Mouse (Mus musculus): Measurements from ENCODE around the gene Aanat.
"Not testable (repeated sequence)": the region's sequence is repeated elsewhere in the genome, so short reads cannot be mapped to it uniquely, and the experiment has no call there.

The Aanat gene

GRCm38 (mm10) chr11:116630171-116630965 lies 44.1 kb downstream of the Aanat start:
- DNase-seq: peak; percentile 28

GRCm38 (mm10) chr11:116632962-116633361 lies 46.7 kb downstream of the Aanat start:
- DNase-seq: no peak

GRCm38 (mm10) chr11:116636607-116637006 lies 50.4 kb downstream of the Aanat start:
- not testable (repeated sequence) for DNase-seq

- DNase-seq: no peak
Measured at GRCm38 (mm10) chr11:116641168-116641567, 54.9 kb downstream of the Aanat start.

GRCm38 (mm10) chr11:116641731-116642130 lies 55.5 kb downstream of the Aanat start:
- no peak for DNase-seq

- DNase-seq: peak; percentile 89
Measured at GRCm38 (mm10) chr11:116642681-116643578, 56.7 kb downstream of the Aanat start.

GRCm38 (mm10) chr11:116643579-116644224 lies 57.5 kb downstream of the Aanat start:
- peak; percentile 57 for DNase-seq

- DNase-seq: no peak
Measured at GRCm38 (mm10) chr11:116644225-116645112, 58.2 kb downstream of the Aanat start.

GRCm38 (mm10) chr11:116645446-116646110 lies 59.3 kb downstream of the Aanat start:
- peak; percentile 54 for DNase-seq

- no peak for DNase-seq
Measured at GRCm38 (mm10) chr11:116646136-116646535, 59.9 kb downstream of the Aanat start.

- DNase-seq: no peak
Measured at GRCm38 (mm10) chr11:116646771-116647170, 60.5 kb downstream of the Aanat start.

Measured in embryo, embryonic 11 days (tissue).